Mouse (Mus musculus) kidney, embryonic 14.5 days (tissue): ENCODE measurements at regions not wholly inside any gene's neighbourhood (a gene's known extent, or its start where the extent isn't known, plus 50 kb on each side); places are given as distances from the start of the nearest gene placed in this dataset.
A peak's percentile ranks its signal among the peaks of the same experiment; 100 is the strongest.

Source experiments
- ATAC-seq: fragments of 200-750 bp; cut with Nextera tagmentation; 2 replicates; pipeline ENCODE4 v1.8.0; 2017; ENCODE audit warnings: moderate number of reproducible peaks, mild to moderate bottlenecking, moderate TSS enrichment, moderate library complexity; ENCODE audit not compliant: low FRiP score, low TSS enrichment
- H3K27ac ChIP-seq: fragments of 300-500 bp; sonication (generic); 2 replicates; pipeline ENCODE4 v1.5.1; 2014; ENCODE audit warnings: low read depth, mild to moderate bottlenecking, low read length, moderate library complexity, mixed read lengths
- H3K27me3 ChIP-seq: fragments of 300-500 bp; sonication (generic); 2 replicates; pipeline ENCODE4 v1.6.1; 2014; ENCODE audit warnings: mild to moderate bottlenecking, low read length; ENCODE audit not compliant: control insufficient read depth, insufficient read depth
- H3K36me3 ChIP-seq: fragments of 300-500 bp; sonication (generic); 2 replicates; pipeline ENCODE4 v1.6.1; 2014; ENCODE audit warnings: low read length, mixed read lengths; ENCODE audit not compliant: control insufficient read depth, insufficient read depth
- H3K4me1 ChIP-seq: fragments of 300-500 bp; sonication (generic); 2 replicates; pipeline ENCODE4 v1.6.1; 2014; ENCODE audit warnings: low read length, mixed read lengths; ENCODE audit not compliant: control insufficient read depth, insufficient read depth
- H3K4me2 ChIP-seq: fragments of 300-500 bp; sonication (generic); replicated peaks from 2 replicates; pipeline ENCODE4 v1.6.1; 2014; ENCODE audit warnings: low read depth, mild to moderate bottlenecking, low read length
- H3K4me3 ChIP-seq: fragments of 300-500 bp; sonication (generic); 2 replicates; pipeline ENCODE4 v1.5.1; 2014; ENCODE audit warnings: mild to moderate bottlenecking, low read length
- H3K9ac ChIP-seq: fragments of 300-500 bp; sonication (generic); 2 replicates; pipeline ENCODE4 v1.6.1; 2014; ENCODE audit warnings: low read depth, mild to moderate bottlenecking, low read length, moderate library complexity
- H3K9me3 ChIP-seq: fragments of 300-500 bp; sonication (generic); 2 replicates; pipeline ENCODE4 v1.6.1; 2016; ENCODE audit warnings: low read length; ENCODE audit not compliant: control insufficient read depth
- WGBS: fragments of 180-500 bp; shearing (Covaris S2); extraction: QIAGEN DNeasy Blood & Tissue Kit; methylation state at CpG from one replicate; pipeline ENCODE4 v1.1.7; 2014; 5-methylcytosine and 5-hydroxymethylcytosine counted together

DNA sequence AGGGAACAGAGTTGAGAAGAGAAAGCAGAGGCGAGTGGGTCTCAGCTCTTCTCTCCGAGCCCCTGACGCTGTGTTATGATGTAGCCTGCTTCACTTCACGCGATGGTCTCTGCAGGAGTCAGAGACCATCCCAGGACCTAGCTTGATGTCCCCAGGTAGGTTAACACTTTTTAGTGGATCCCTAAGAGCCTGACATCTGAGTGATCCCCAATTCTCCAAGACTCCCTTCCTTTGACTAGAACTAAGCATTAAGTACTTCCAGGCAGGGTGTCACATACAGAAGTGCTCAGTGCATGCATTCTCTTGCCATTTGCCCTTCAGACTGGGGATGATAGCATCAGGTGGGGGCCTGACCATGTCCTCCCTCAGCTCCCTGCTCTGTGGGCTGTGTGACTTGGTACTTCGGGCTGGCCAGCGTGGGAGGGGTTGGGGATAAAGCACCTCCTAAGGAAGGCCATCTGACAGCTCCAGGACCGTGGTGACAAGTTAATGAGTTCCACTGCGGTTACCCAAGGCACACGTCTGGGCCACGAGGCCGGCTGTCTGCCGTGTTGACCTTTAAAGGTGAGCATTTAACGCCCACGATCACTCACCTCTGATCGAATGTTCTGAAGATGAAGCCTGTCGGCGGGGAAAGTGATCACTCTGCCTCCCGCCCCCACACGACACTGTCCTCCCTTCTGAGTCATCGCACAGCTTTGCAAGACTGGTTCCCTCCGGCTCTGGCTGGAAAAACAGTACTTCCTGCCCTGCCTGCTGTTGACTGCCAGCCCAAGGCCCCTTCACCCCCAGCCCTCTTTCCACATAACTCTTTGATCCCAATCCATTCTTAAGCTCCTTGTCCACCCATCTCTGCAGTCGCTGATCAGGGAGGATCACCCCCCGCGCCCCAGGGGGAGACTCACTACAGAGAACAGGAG is 65.8 kb upstream of the Ppp2r5c start:
- no peak overlapping the region for H3K9ac ChIP-seq
- H3K36me3 ChIP-seq: no peaks in the 10 kb centered on the region
- no peak overlapping the region for H3K27ac ChIP-seq
- H3K4me1 ChIP-seq: peaks cover 11% of the 10 kb centered on the region
- 19% methylated on average over 25 of the region's 25 CpGs for WGBS
- H3K9me3 ChIP-seq: no peaks in the 10 kb centered on the region
- ATAC-seq: peak; percentile 84
- 0 out of 2 replicates have a peak overlapping the region, but pooled peaks have one; percentile 17 for H3K4me2 ChIP-seq
- peaks cover 21% of the 10 kb centered on the region for H3K27me3 ChIP-seq
- H3K4me3 ChIP-seq: no peak overlapping the region

- Histone ChIP-seq H3K27ac (no peak overlapping the region), H3K4me1 (peaks cover 11% of the 10 kb centered on the region), H3K36me3 (no peaks in the 10 kb centered on the region), H3K4me2 (no peak overlapping the region), H3K27me3 (peaks cover 12% of the 10 kb centered on the region), H3K9ac (no peak overlapping the region), H3K9me3 (no peaks in the 10 kb centered on the region), H3K4me3 (no peak overlapping the region)
- ATAC-seq: no peak
- WGBS: 57% methylated on average over 20 of the region's 20 CpGs
These were observed 61.9 kb upstream of the Ppp2r5c start for GRCm38 (mm10) chr12:110385031-110385430.

- Histone ChIP-seq H3K9ac (no peak overlapping the region), H3K27ac (no peak overlapping the region), H3K36me3 (no peaks in the 10 kb centered on the region), H3K4me1 (peaks cover 8% of the 10 kb centered on the region), H3K4me2 (no peak overlapping the region), H3K4me3 (no peak overlapping the region), H3K9me3 (no peaks in the 10 kb centered on the region), H3K27me3 (peaks cover 12% of the 10 kb centered on the region)
- WGBS: 54% methylated on average over 20 of the region's 20 CpGs
- no peak for ATAC-seq
These were observed 60.9 kb upstream of the Ppp2r5c start for GRCm38 (mm10) chr12:110385801-110386599.

- no peak overlapping the region for H3K9ac ChIP-seq
- no peaks in the 10 kb centered on the region for H3K36me3 ChIP-seq
- no peak for ATAC-seq
- 32% methylated on average over 11 of the region's 11 CpGs for WGBS
- H3K27me3 ChIP-seq: peaks cover 12% of the 10 kb centered on the region; the same call in 1 of the 2 replicates
- H3K9me3 ChIP-seq: no peaks in the 10 kb centered on the region
- no peak overlapping the region for H3K27ac ChIP-seq
- 0 out of 2 replicates have a peak, but pooled peaks cover 3% of the 10 kb centered on the region for H3K4me1 ChIP-seq
- H3K4me3 ChIP-seq: no peak overlapping the region
- H3K4me2 ChIP-seq: no peak overlapping the region
These were observed 59.9 kb upstream of the Ppp2r5c start for GRCm38 (mm10) chr12:110387056-110387455.

- Histone ChIP-seq H3K36me3 (no peaks in the 10 kb centered on the region), H3K9ac (no peak overlapping the region), H3K4me3 (no peak overlapping the region), H3K4me1 (0 out of 2 replicates have a peak, but pooled peaks cover 3% of the 10 kb centered on the region), H3K4me2 (no peak overlapping the region), H3K27ac (no peak overlapping the region), H3K27me3 (peaks cover 12% of the 10 kb centered on the region; the same call in 1 of the 2 replicates), H3K9me3 (no peaks in the 10 kb centered on the region)
- ATAC-seq: no peak
- 52% methylated on average over 4 of the region's 4 CpGs for WGBS
These were observed 59.4 kb upstream of the Ppp2r5c start for GRCm38 (mm10) chr12:110387567-110387966.

GRCm38 (mm10) chr12:110389439-110389838 is 57.5 kb upstream of the Ppp2r5c start:
- Histone ChIP-seq H3K9me3 (no peaks in the 10 kb centered on the region), H3K4me3 (no peak overlapping the region), H3K27me3 (peaks cover 12% of the 10 kb centered on the region; the same call in 1 of the 2 replicates), H3K27ac (no peak overlapping the region), H3K4me1 (0 out of 2 replicates have a peak, but pooled peaks cover 3% of the 10 kb centered on the region), H3K4me2 (no peak overlapping the region), H3K36me3 (no peaks in the 10 kb centered on the region), H3K9ac (no peak overlapping the region)
- whole genome bisulfite sequencing: 72% methylated on average over 12 of the region's 12 CpGs
- no peak for ATAC-seq

GRCm38 (mm10) chr12:110391464-110391863 is 55.5 kb upstream of the Ppp2r5c start:
- Histone ChIP-seq H3K9ac (no peak overlapping the region), H3K4me3 (no peak overlapping the region), H3K27me3 (peaks cover 3% of the 10 kb centered on the region; the same call in 1 of the 2 replicates), H3K36me3 (no peaks in the 10 kb centered on the region), H3K27ac (no peak overlapping the region), H3K4me2 (no peak overlapping the region), H3K9me3 (no peaks in the 10 kb centered on the region), H3K4me1 (0 out of 2 replicates have a peak, but pooled peaks cover 3% of the 10 kb centered on the region)
- WGBS: 18% methylated on average over 8 of the region's 8 CpGs
- ATAC-seq: peak; percentile 75

GRCm38 (mm10) chr12:110393555-110393954 is 53.4 kb upstream of the Ppp2r5c start:
- Histone ChIP-seq H3K27me3 (no peaks in the 10 kb centered on the region), H3K9ac (no peak overlapping the region), H3K4me2 (no peak overlapping the region), H3K9me3 (no peaks in the 10 kb centered on the region), H3K27ac (no peak overlapping the region), H3K4me3 (no peak overlapping the region), H3K4me1 (0 out of 2 replicates have a peak, but pooled peaks cover 3% of the 10 kb centered on the region), H3K36me3 (no peaks in the 10 kb centered on the region)
- WGBS: 85% methylated on average over 7 of the region's 7 CpGs
- no peak for ATAC-seq
